Mouse (Mus musculus) thymus, adult 2 months (tissue): ENCODE results near the gene Telo2. TPM values are rescaled to one million over a fixed set of nuclear protein-coding genes. Genes with fewer than 3 reads are reported as not detected.

ENCODE experiments used
- DNase-seq: peaks from one replicate; pipeline ENCODE4 v3.0.0; 2021
- H3K27ac ChIP-seq: fragments of 200-500 bp; 2 replicates; pipeline ENCODE4 v1.5.1; 2012; ENCODE audit warnings: low read length, control low read depth; ENCODE audit not compliant: control insufficient read depth, insufficient read depth
- H3K27me3 ChIP-seq: fragments of 200-500 bp; 2 replicates; pipeline ENCODE4 v1.6.1; 2012; ENCODE audit warnings: mild to moderate bottlenecking, low read length, moderate library complexity, mixed read lengths; ENCODE audit not compliant: control insufficient read depth, insufficient read depth
- H3K36me3 ChIP-seq: fragments of 200-500 bp; 2 replicates; pipeline ENCODE4 v1.6.1; 2012; ENCODE audit warnings: mild to moderate bottlenecking, low read length, moderate library complexity; ENCODE audit not compliant: control insufficient read depth, insufficient read depth
- H3K4me1 ChIP-seq: fragments of 200-500 bp; replicated peaks from 2 replicates; pipeline ENCODE4 v1.6.1; 2012; ENCODE audit warnings: low read length; ENCODE audit not compliant: control insufficient read depth, insufficient read depth
- H3K4me3 ChIP-seq: fragments of 200-500 bp; 2 replicates; pipeline ENCODE4 v1.5.1; 2012; ENCODE audit warnings: mild to moderate bottlenecking, low read length, control low read depth, moderate library complexity; ENCODE audit not compliant: control insufficient read depth, insufficient read depth
- CTCF ChIP-seq: fragments of 200-500 bp; IDR thresholded peaks from 2 replicates; pipeline ENCODE4 v1.5.1; 2012; ENCODE audit warnings: mild to moderate bottlenecking, control low read depth, low read length, moderate library complexity, borderline replicate concordance; ENCODE audit not compliant: control insufficient read depth, poor library complexity, insufficient read depth; ENCODE audit errors: extremely low read depth
- POLR2A ChIP-seq: fragments of 200-500 bp; IDR thresholded peaks from 2 replicates; pipeline ENCODE4 v1.6.1; 2012; ENCODE audit warnings: mild to moderate bottlenecking, low read length, control low read depth, moderate library complexity; ENCODE audit not compliant: control insufficient read depth, poor library complexity, insufficient read depth; ENCODE audit errors: extremely low read depth
- WGBS: fragments of 180-500 bp; shearing (Covaris S2); methylation state at CpG from one replicate; pipeline ENCODE4 v1.1.7; 2018; 5-methylcytosine and 5-hydroxymethylcytosine counted together
- polyA plus RNA-seq: library from polyadenylated mRNA; depleted of rRNA; stranded (reverse); fragments of >200 nt; gene quantifications from 2 replicates; pipeline ENCODE4 v1.2.3, GENCODE M21; 2012

The Telo2 gene
- polyA plus RNA-seq, 1 experiment = 28.1 TPM

DNA sequence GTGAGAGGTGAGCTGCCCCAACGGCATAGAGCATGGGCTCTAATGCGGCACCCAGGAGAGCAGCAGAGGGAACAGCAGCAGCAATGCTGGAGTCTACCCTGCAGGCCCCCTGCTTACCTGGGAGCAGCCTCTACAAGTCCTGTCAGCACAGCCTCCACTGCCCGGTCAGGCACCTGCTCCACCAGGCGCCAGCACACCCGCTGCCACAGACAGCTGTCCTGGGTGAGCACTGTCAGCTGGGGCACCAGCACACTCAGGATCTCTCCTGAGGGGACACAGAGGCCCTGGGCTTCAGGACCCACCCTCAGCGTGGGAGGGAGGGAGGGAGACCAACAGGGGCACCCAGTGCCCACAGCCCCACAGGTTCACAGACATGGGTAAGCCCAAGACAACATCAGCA, 5.2 kb downstream of the Telo2 start:
- no peak for DNase-seq
- Histone ChIP-seq H3K36me3 (no peaks in the 10 kb centered on the region), H3K4me1 (peaks cover 11% of the 10 kb centered on the region), H3K4me3 (no peak overlapping the region), H3K27me3 (no peaks in the 10 kb centered on the region), H3K27ac (no peak overlapping the region)
- 97% methylated on average over 6 of the region's 6 CpGs for WGBS
- TF ChIP-seq CTCF (no peak), POLR2A (no peak)

DNA sequence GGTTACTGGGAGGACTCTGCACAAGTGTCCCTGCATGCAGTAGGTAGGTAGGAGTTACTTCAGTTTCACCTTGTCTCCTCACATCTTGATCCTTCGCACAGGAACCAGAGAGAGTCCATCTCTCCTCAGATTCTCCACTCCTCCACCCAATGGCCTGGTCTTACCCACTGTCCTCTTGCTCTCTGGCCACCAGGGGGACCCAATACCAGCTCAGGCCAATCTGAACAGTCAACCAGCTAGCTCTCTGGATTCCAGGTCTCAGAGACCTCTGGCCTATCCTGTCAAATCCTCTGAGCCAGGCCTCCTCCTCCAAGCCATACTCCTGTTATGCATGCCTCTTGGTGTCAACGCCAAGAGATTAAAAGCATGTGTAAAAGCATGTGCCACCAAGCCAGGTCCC, 6.2 kb downstream of the Telo2 start:
- H3K27ac ChIP-seq = no peak overlapping the region
- no peak overlapping the region for H3K4me3 ChIP-seq
- TF ChIP-seq POLR2A = no peak
- TF ChIP-seq CTCF = no peak
- WGBS = 98% methylated on average over 2 of the region's 2 CpGs
- H3K27me3 ChIP-seq = no peaks in the 10 kb centered on the region
- H3K4me1 ChIP-seq = 0 out of 2 replicates have a peak, but pooled peaks cover 4% of the 10 kb centered on the region
- no peak for DNase-seq
- H3K36me3 ChIP-seq = no peaks in the 10 kb centered on the region; the same call in 1 of the 2 replicates

DNA sequence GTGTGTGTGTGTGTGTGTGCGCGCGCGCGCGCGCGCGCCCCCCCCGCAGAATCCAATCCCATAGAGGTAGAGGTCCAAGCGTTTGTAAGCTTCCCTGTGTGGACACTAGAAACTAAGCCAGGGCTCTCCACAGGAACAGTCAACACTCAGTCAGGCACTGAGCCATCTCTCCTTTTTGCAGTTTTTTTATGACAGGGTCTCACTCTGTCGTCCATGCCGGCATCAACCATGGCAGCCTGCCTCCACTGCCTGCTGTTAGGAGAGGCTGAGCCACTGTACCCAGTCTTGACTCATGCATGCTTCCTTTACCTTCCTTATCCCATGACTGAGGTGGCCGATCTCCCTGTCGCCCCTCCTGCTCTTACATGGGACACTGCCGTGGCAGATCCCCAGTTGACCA, 8.0 kb downstream of the Telo2 start:
- WGBS = over 99% methylated on average over 11 of the region's 16 CpGs
- H3K36me3 ChIP-seq = peaks cover 3% of the 10 kb centered on the region; the same call in 1 of the 2 replicates
- TF ChIP-seq POLR2A = no peak
- no peak for TF ChIP-seq CTCF

DNA sequence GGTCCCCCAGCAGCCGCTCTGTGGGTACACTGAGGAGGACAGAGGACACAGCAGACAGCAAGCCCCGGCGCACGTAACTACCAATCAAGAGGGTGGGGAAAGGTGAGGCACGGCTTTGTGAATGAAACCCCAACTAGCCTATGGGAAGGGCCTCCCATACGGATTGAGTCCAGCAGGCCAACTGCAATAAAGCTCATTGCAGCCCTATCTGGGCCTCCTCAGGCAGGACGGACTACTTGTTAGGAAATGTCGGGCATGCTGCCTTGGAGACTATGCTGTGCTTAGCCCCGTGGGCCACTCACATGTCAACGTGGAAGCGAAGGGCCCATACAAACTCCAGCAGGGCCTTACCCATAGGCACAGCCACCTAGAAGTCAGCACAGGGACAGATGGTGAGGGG, 14.4 kb downstream of the Telo2 start:
- 97% methylated on average over 11 of the region's 11 CpGs for WGBS
- Histone ChIP-seq H3K4me1 (no peaks in the 10 kb centered on the region), H3K36me3 (peaks cover 3% of the 10 kb centered on the region; the same call in 1 of the 2 replicates), H3K4me3 (no peak overlapping the region), H3K27me3 (no peaks in the 10 kb centered on the region), H3K27ac (no peak overlapping the region)
- no peak for DNase-seq
- TF ChIP-seq POLR2A = no peak
- TF ChIP-seq CTCF = no peak

More for the DNA sequence above, 8.0 kb downstream of the Telo2 start:
- no peak for DNase-seq
- H3K4me3 ChIP-seq = no peak overlapping the region
- no peak overlapping the region for H3K27ac ChIP-seq
- no peaks in the 10 kb centered on the region for H3K27me3 ChIP-seq
- 0 out of 2 replicates have a peak, but pooled peaks cover 4% of the 10 kb centered on the region for H3K4me1 ChIP-seq

DNA sequence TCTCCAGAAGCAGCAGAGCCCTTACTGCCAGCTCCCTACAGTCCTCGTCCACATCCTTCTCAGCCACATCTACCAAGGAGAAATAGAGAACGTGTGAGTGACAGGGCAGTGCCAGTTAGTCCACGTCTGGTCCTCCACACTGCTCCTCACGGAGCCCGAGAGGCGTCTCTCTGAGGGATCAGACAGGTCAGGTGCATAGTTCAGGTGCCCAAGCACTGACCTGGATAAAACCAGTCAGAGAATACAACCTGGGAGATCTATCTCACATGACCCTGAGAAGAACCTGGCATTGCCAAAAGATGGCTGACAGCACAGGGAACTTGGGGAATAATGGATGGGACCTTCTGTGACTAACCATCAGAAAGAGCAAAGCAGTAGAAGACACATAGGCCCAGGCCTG, 15.7 kb downstream of the Telo2 start:
- Histone ChIP-seq H3K4me3 (no peak overlapping the region), H3K27me3 (no peaks in the 10 kb centered on the region), H3K4me1 (no peaks in the 10 kb centered on the region), H3K27ac (no peak overlapping the region), H3K36me3 (peaks cover 3% of the 10 kb centered on the region; the same call in 1 of the 2 replicates)
- 96% methylated on average over 6 of the region's 6 CpGs for WGBS
- TF ChIP-seq POLR2A = no peak
- no peak for TF ChIP-seq CTCF
- DNase-seq = no peak

DNA sequence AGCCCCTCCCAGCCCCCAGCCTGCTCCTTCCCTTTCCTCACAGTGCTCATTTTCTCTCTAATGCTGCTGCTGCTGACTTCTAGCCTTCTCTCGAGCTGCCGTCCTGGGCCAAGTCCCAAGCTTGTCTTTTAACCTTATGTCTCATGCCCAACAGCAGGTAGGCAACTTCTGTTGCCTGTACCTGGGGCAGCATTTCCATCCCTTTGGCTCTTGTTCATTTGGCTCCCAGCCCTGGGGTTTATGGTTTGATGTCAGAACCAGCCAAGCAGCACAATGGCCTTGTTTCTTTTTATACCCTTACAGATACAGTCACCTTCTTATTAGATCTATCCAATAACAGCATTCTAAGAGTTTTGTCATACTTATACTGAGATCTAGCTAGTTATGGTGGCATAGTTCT, 19.5 kb downstream of the Telo2 start:
- 94% methylated on average over 2 of the region's 2 CpGs for WGBS
- H3K4me3 ChIP-seq = no peak overlapping the region
- H3K36me3 ChIP-seq = no peaks in the 10 kb centered on the region
- H3K27ac ChIP-seq = no peak overlapping the region
- no peak for TF ChIP-seq POLR2A
- no peak for TF ChIP-seq CTCF
- no peaks in the 10 kb centered on the region for H3K4me1 ChIP-seq
- no peak for DNase-seq
- H3K27me3 ChIP-seq = no peaks in the 10 kb centered on the region

DNA sequence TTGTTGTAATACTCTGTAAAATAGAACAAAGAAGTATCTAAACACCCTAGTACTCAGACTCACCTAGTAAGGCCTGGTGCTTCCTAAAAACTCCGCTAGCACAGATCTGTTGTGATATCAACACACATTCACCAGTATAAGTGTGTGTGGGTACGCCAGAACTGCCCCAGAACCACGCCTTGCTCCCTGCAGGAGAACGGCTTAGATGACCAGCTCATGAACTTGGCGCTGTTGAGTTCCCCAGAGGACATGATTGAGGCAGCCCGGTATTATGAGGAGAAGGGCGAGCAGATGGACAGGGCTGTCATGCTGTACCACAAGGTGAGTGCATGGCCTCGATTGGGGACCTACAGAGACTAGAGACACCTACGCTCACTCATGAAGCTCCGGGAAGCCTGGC, 25.3 kb downstream of the Telo2 start:
- no peak for DNase-seq
- Histone ChIP-seq H3K4me1 (no peaks in the 10 kb centered on the region), H3K27me3 (no peaks in the 10 kb centered on the region), H3K36me3 (no peaks in the 10 kb centered on the region), H3K4me3 (no peak overlapping the region), H3K27ac (no peak overlapping the region)
- 97% methylated on average over 10 of the region's 10 CpGs for WGBS
- TF ChIP-seq CTCF = no peak
- TF ChIP-seq POLR2A = no peak
